Mouse (Mus musculus) kidney, adult 11 months (tissue): Measurements from ENCODE around the gene Rpl41.
"Not testable (repeated sequence)": the region's sequence is repeated elsewhere in the genome, so short reads cannot be mapped to it uniquely, and the experiment has no call there.

Experiments used
- DNase-seq: peaks from one replicate; pipeline ENCODE4 v3.0.0; 2022

Gene Rpl41

DNA sequence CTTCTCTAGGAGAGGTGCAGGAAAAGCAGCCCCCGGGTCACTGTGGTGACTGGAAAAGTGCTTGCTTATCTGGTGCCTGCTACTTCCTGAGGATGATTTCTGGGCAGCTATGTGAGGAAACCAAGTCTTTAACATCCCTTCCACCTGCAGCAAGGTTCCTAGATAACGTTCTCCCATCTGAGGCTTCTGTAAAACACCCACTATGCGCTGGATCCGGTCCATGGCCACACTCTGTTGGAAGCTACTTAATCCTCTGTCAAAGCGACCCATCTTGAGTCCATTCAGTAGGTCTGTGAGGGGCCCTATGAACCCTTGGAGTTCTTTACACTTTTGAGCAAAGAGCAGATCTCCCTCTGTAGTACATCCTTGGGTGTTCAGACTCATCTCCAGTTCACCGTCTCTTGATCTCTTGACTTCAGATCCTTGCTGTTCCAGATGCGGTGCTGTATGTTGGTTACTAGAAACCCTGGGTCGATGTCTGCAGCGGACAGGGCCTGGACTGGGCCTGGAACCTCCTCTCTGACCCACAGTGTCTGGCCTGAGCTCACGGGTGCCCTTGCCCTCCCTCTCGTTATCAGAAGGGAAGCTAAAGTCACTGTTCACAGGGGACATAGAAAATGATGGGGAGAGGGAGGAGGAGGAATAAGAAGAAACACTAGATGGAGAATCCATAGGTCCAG lies 1.2 kb upstream of the Rpl41 start:
- DNase-seq, result not testable (repeated sequence)

GRCm38 (mm10) chr10:128549682-128550057 lies 565 bp upstream of the Rpl41 start:
- not testable (repeated sequence) for DNase-seq

DNA sequence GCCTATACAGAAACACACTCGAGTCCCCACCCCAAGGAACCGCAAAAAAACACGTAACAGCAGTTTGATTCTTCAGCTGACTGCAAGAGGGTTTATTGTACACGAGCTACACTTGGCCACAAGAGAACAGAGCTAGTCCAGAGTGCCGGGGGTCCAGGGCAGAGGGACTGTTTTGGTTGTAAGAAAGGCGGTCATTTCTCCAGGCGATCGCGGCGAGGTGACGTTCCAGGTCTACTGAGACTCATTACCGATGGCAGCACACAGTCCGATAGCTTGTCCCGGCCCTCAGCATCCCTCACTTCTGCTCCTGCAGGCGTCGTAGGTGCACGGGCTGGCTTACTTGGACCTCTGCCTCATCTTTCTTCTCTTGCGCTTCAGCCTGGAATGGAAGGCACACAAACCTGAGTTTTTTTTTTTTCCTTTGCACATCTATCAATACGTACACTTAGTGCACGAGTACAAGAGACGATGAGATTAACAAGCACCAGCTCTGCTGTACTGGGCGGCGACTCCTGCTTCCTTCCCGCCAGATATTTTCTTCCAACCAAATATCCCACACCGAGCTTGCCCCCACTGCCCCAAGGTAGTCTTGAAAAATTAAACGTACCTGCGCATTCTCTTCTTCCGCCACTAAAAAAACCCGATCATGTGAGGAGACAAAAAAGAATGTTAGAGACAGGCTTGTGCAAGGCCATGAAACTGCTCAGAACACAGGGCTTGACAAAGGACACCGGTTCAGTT lies 884 bp downstream of the Rpl41 start:
- DNase-seq, result not testable (repeated sequence)

DNA sequence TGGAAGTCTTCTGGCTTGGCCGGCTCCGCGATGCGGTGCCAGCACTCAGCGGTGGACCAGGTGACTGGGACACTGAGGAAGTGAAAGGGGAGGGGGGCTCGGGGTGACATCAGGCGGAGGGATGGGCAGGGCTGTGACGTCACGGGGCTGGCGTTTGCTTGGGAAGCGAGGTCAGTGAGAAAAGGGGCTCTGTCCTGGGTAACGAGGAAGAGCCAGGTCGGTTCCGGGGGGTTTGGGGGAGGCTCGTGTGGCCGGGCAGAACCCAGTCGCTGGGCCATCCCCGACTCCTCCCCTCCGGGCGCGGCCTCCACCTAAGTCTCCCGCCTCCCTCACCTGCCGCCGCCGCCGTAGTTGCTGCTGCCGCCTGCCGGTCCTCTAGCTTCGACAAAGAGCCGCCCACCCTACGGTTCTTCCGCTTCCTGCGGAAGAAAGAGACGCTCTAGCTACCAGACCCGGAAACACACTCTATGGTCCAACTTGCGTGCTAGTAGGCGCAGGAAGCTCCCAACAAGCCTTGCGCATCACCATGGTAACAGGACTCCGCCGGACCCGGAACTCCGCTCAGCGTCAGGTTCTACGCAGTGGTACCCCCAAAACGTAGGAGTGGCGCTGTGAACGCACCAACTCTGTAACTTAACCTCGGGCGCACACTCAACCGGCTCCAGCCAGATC lies 1.6 kb downstream of the Rpl41 start, which contains the start of gene Zc3h10:
Gene Zc3h10 (minus strand): TSS at position 414 of the 672 bp plus-strand sequence.
- DNase-seq, result peak; percentile 98

- no peak for DNase-seq
These were observed 2.3 kb downstream of the Rpl41 start for GRCm38 (mm10) chr10:128546787-128547186.

DNA sequence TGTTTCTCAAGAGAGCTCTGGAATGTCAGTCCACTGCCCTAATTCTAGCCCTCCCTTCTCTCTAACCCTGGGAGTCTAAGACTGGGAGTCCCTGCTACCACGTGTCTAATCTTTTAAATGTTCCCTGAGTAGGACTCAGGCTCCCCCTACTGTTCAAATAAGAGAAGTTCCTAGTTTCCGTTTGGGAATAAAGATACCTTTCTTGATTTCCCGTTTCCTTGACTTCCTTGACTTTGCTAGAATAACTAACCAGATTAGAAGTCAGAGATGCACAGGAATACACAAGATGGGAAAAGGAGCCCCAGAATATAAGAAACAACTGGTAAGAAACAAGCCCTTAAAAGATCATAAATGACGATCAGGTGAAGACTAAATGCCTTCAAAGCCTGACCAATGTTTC lies 2.7 kb downstream of the Rpl41 start:
- DNase-seq, result no peak

GRCm38 (mm10) chr10:128545570-128545898 lies 3.6 kb downstream of the Rpl41 start:
- DNase-seq, result no peak

GRCm38 (mm10) chr10:128544674-128545569 lies 4.2 kb downstream of the Rpl41 start:
- no peak for DNase-seq

DNA sequence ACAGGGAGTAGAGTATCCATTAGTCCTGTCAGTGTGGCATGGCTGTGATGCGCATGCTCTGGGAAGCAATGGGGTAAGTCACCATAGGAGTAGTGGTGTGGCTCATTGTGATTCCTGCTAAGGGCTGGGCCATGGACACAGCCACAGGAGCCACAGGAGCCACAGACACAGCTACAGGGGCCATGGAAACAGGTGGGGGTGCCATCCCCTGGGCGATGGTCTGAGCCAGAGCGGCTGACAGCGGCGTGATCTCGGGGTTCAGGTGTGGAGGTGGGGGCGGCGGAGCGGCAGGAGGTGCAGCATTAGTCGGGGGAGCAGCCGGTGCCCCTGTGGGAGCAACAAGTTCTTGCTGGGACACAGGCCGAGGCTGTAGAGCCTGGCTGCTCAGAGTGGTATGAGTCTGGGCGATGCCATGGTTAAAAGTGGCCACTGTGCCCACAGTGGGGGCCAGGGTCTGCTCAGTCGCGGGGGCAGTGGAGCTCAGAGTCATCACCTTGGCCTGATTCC lies 4.9 kb downstream of the Rpl41 start:
- no peak for DNase-seq

DNA sequence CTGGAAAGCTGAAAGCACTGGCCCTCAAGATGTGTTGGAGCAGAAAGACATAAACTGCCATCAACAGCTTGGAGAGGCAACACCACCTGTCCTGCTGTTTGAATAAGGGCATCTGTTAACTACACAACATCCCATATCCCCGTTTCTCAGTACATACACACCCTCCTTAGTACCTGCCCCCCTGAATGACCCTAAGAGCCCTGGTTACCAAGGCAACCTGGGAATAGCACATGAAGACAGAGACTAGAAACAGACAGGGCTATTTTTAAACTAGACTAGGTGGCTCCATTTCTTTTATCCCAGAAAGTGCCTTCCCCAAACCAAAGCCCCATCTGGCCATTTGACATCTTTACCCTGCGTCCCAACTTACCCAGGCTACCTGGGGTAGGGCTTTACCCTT lies 6.0 kb downstream of the Rpl41 start:
- no peak for DNase-seq

GRCm38 (mm10) chr10:128538340-128538870 lies 10.7 kb downstream of the Rpl41 start:
- no peak for DNase-seq

- peak; percentile 87 for DNase-seq
These were observed 12.7 kb downstream of the Rpl41 start for GRCm38 (mm10) chr10:128536266-128536940.

- DNase-seq, result no peak
These were observed 13.4 kb downstream of the Rpl41 start for GRCm38 (mm10) chr10:128535624-128536265.

GRCm38 (mm10) chr10:128535206-128535605 lies 13.9 kb downstream of the Rpl41 start:
- DNase-seq, result no peak

- no peak for DNase-seq
These were observed 22.4 kb downstream of the Rpl41 start for GRCm38 (mm10) chr10:128526366-128527356.

DNA sequence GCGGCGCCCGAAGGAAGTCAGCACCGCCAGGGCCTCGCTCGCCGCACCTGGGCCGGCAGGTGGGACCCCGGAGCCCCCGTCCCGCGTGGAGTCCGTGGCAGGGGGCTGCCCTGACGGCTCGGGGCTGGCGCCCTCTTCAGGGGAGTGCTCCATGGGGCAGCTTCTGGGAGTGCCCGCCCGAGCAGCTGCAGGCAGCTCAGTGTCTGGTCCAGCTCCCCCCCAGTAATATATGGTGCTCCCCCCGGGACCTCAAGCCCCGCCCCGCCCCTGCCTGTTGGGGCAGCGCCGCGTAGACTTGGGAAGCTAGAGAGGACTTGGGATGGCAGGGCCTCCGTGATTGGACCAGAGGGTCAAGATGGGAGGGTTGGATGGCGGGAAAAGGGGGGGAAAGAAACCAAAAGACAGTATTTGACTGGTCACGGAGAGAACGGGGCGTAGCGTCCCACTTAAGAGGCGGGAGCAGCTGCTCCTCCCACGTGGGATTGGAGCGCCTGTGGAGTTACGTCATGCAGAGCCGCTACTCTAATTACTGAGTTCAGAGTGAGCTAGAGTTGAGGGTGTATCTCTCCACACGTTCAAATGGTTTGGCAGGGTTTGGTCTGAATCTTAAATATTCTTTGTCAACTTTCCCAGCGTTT lies 23.3 kb downstream of the Rpl41 start, which contains the start of gene Esyt1:
Gene Esyt1 (minus strand): TSS at position 201 of the 638 bp plus-strand sequence.
- DNase-seq, result peak; percentile 98

DNA sequence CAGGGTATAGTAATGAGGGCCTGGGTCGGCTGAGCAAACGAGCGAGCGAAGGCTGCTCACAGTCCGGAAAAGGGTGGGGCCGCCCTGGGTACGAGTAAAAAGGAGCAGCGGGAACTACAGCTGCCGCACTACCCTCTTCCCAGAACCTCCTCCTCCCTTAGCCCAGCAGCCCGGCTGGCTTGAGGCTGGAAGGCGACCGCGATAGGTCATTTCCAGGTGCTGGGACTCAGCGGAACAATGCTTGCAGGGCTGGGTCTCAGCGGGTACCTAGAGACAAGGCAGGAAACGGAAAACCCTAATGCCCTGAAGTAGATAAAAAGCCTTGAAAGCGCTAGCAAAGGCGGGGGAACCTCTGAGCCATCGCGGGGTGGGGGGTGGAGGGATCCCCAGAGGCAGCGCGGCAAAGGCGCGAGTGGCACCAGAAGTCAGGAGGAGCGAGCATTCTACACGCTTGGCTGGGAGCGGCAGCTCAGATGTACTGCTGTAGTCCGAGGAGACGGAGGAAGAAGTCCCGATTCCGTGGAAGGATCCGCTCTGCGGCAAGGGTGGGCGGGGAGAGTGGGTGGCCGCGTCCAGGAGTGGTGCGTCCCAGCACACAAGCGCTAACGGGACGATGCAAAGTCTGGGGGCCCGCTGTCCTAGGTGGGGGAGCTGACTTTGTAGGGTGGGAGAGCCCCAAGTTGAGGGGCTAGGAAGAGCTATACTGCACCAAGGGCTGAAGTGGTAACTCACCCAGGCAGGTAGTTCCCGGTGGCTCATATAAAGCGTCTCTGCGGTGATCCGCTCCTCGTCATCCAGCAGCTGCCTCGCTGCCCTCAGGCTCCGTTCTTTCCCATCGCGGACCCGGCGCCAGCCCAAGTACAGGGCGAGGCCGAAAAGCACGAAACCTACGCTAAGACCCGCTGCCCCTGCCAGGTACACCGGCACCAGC lies 24.1 kb downstream of the Rpl41 start:
- DNase-seq, result peak; percentile 31

DNA sequence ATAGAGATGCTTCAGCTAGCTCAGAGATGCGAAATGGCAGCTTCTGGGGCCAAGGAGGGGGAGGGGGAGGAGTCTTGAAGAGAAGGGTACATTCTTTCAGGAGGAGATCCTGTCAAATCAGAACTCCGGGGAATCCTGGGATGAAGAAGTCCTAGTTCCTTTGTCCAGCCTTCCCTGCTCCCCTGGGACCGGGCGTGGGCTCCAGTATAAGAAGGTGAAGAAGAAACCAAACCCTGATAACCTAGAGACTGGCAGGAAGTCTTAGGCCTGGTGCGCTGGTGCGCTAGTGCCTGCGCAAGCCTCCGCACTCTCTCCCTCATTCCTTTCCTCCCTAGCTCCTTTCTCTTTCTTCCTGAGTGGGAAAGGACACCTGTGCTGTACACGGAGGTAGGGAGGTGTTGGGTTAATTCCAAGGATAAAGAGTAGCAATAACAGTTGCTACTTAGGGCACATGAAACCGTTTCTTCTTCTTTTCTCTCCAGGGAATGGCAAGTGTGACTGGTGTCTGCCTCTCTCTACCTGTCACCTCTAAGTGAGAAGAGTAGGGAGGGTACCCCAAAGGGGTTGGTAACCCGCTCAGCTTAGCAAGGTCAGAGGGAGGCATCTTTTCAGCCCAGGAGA lies 24.9 kb downstream of the Rpl41 start:
- DNase-seq, result no peak
